Mouse (Mus musculus) cerebellum, adult (tissue): ENCODE data around the gene Spint5.
"Not testable (repeated sequence)": the region's sequence is repeated elsewhere in the genome, so short reads cannot be mapped to it uniquely, and the experiment has no call there.

ENCODE experiments used
- ATAC-seq: cut with Nextera tagmentation; 2 replicates; pipeline ENCODE4 v1.9.2; 2017; ENCODE audit warnings: mild to moderate bottlenecking, moderate library complexity, mixed read lengths; ENCODE audit not compliant: insufficient number of reproducible peaks, low FRiP score, low TSS enrichment

Spint5 gene

GRCm38 (mm10) chr2:164715005-164715404 lies at the start of gene Spint5:
Gene Spint5 (plus strand): TSS chr2:164715305.
- no peak for ATAC-seq

GRCm38 (mm10) chr2:164670261-164670660 lies 44.8 kb upstream of the Spint5 start:
- ATAC-seq: no peak

DNA sequence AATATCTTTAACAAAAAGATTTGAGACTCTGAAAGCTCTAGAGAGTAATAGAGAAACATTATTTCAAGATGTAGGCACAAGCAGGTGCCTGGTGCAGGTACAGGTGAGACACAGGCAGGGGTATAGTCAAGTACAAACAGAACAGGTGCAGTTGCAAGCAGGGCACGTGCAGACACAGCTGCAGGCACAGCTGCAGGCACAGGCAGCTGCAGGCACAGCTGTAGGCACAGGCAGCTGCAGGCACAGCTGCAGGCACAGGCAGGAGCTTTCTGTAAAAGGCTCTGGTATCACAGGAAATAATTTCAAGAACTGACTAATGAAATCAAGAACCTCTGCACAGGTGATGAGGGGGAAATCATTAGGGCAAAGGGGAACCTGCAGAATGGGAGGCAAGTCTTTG lies 44.2 kb upstream of the Spint5 start:
- no peak for ATAC-seq

GRCm38 (mm10) chr2:164673987-164674386 lies 41.1 kb upstream of the Spint5 start, which contains the start of gene Wfdc11:
Gene Wfdc11 (minus strand): TSS chr2:164674087.
- no peak for ATAC-seq

GRCm38 (mm10) chr2:164676103-164676502 lies 39.0 kb upstream of the Spint5 start:
- no peak for ATAC-seq

DNA sequence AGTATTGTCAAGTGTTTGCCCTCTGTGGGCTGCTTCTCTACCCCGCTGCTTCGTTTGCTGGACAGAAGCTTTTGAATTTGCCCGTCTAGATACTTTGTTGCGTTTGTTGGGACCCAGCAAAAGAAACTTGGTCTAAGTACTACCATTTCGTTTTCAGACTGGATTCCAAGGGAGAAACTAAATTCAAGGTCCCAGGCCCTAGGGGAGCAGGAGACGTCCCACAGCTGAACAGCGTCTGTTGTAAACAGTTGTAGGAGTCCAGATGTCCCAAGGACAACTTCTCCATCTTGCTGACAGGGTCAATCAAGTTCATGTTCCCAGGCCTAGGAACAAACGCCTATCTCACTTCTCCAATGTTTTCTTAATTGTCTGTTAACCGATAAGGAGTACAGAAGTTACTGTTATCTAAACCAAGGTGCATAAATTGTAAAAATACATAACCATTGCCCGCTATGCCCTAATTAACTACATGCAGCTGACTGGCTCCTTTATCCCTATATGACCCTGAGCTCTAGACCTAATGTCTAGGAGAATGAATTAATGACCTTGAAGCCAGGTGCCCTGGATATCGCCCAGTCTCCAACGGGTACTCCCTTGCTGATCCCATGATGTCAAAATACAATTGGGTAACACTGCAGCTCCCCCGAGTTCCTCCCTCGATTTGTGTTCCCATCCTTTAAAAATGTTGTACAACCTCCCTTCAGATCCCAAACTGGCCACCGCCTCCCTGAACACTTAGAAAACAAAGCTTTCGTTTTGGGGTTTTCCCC lies 38.0 kb upstream of the Spint5 start:
- no peak for ATAC-seq

DNA sequence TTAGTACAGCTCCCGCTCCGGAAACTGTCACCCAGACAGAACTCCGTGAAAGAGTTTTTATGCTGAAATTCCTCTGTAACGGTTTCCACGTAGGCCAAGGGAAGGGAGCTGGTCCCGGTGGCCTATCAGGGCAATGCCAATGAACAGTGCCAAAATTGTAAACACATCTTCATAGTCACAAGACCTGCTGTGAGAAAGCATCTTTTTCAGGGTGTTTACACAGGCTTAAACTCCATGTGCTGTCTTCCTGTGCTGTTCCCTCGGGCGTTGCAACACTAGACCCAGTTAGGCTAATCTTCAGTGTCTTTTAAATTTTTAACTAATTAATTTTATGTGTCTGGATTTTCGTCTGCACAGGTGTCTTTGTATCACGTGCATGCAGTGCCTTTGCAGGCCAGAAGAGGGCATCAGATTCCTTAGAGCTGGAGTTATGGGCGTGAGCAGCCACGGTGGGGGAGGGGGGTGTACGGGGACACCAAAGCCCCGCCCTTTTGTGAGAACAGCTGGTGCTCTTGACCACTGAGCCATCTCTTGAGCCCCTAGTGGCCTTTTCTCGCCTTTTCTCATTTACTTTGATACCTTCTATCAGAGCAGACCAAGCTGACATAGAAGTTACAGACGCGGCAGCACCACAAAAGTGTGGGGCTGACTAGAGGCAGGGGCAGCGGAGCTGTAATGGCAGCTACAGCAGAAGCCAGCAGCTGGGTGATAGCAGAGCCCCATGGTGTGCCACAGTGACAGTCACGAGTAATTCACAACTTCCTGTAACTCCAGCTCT lies 36.1 kb upstream of the Spint5 start:
- no peak for ATAC-seq

- ATAC-seq: no peak
These were observed 35.2 kb upstream of the Spint5 start for GRCm38 (mm10) chr2:164679906-164680305.

- no peak for ATAC-seq
These were observed 30.3 kb upstream of the Spint5 start, which contains the start of gene Wfdc13 for GRCm38 (mm10) chr2:164684807-164685206. Gene Wfdc13 (plus strand): TSS chr2:164685107.

- no peak for ATAC-seq
These were observed 16.9 kb upstream of the Spint5 start, which contains the start of gene Spint4 for GRCm38 (mm10) chr2:164698201-164698600. Gene Spint4 (plus strand): TSS chr2:164698501.

GRCm38 (mm10) chr2:164700959-164701358 lies 14.1 kb upstream of the Spint5 start:
- ATAC-seq: no peak

GRCm38 (mm10) chr2:164701761-164702160 lies 13.3 kb upstream of the Spint5 start:
- no peak for ATAC-seq

DNA sequence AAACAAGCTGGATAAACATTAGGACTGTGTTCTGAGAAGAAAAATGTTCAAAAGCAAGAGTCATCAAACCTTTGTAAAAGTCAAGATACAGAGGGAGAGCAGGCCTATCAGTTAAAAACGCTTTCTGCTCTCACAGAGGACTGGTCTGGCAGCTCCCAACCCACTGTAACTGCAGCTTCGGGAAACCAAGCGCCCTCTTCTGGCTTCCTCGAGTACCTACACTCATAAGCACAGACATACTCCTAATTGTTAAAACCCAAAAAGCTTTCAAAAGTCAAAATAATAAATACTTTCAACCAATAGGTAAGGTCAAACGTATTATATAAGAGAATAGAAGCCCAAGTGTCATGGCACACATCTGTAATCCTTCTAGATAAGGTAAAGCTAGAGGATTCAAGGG lies 10.9 kb upstream of the Spint5 start:
- no peak for ATAC-seq

DNA sequence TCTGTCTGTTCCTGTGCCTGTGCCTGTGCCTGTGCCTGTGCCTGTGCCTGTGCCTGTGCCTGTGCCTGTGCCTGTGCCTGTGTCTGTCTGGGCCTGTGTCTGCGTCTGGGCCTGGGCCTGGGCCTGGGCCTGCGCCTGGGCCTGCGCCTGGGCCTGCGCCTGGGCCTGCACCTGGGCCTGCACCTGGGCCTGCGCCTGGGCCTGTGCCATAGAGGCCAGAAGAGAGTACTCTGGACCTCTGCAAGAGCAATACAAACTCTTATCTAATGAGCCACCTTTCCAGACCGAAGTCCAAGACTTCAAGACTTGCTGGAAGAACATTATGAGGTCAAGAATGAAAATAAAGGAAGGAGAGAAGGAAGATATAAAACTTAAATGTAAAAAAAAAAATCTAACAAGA lies 9.8 kb upstream of the Spint5 start:
- no peak for ATAC-seq

GRCm38 (mm10) chr2:164705991-164706390 lies 9.1 kb upstream of the Spint5 start:
- ATAC-seq: no peak

GRCm38 (mm10) chr2:164716194-164716786 lies 1.2 kb downstream of the Spint5 start:
- not testable (repeated sequence) for ATAC-seq

- ATAC-seq: no peak
These were observed 8.2 kb downstream of the Spint5 start for GRCm38 (mm10) chr2:164723276-164723675.

DNA sequence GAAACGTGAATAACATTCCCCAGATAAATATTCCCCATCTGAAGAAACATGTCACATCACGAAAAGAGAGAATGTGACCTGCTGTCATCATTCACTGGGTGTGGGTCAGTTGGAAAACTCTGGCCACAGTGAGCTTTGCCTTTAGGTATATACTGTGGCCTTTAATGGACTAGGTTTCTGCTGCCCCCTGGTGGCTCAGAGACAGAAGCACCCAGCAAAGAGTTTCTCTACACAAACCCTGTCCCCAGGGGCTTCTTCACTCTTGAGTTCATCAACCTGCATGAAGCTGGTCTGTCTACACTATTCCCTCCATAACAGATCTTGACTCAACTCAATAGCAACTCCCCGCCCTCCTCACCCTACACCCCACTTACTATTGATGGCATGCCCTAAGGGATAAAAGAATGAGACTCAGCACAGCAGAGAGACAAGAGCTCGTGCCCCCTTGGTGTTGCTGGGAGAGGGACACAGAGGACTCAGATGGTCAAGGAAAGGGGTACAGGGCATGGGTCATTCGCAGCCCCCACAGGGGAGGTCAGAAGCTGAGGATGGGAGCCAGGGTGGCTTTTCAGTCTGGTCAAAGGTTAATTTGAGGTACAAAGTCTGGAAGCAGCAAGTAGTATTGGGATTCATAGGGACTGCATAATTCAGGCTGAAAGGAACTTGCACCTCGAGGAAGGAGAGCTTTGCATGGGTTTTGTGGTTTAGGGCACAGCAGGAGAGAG lies 11.0 kb downstream of the Spint5 start:
- ATAC-seq: no peak; the same call in 1 of the 2 replicates

GRCm38 (mm10) chr2:164731719-164732118 lies 16.6 kb downstream of the Spint5 start:
- ATAC-seq: no peak

- no peak for ATAC-seq
These were observed 18.2 kb downstream of the Spint5 start for GRCm38 (mm10) chr2:164733259-164733658.
